Mouse (Mus musculus) G1E (cell line): Measurements from ENCODE around the gene BC051019. TPM values are rescaled to one million over a fixed set of nuclear protein-coding genes. Genes with fewer than 3 reads are reported as not detected.

Experiments
- ATAC-seq: 2 replicates; pipeline ENCODE4 v1.8.0; 2016; ENCODE audit warnings: mild to moderate bottlenecking; ENCODE audit not compliant: insufficient number of reproducible peaks, poor library complexity, low FRiP score, severe bottlenecking; ENCODE audit errors: extremely low read depth
- DNase-seq: peaks from one replicate; pipeline ENCODE4 v3.0.0; 2012; ENCODE audit warnings: low spot score
- H3K27me3 ChIP-seq: 2 replicates; pipeline ENCODE4 v1.6.1; 2012; ENCODE audit warnings: mild to moderate bottlenecking, low read length, inconsistent platforms; ENCODE audit not compliant: insufficient read depth
- H3K36me3 ChIP-seq: replicated peaks from 2 replicates; pipeline ENCODE3; 2012; ENCODE audit warnings: mild to moderate bottlenecking, inconsistent platforms
- H3K4me1 ChIP-seq: 2 replicates; pipeline ENCODE4 v1.6.1; 2012; ENCODE audit warnings: low read depth, low read length, inconsistent platforms, mixed read lengths; ENCODE audit not compliant: insufficient read depth
- H3K4me3 ChIP-seq: 2 replicates; pipeline ENCODE4 v1.5.1; 2012; ENCODE audit warnings: low read depth, mild to moderate bottlenecking, inconsistent platforms, low read length, moderate library complexity, mixed read lengths
- H3K9me3 ChIP-seq: replicated peaks from 2 replicates; pipeline ENCODE4 v1.6.1; 2012; ENCODE audit warnings: inconsistent platforms
- CTCF ChIP-seq: IDR thresholded peaks from 2 replicates; pipeline ENCODE4 v1.5.1; 2012; ENCODE audit warnings: low read depth, low read length, inconsistent platforms, mixed read lengths
- GATA1 ChIP-seq: IDR thresholded peaks from 2 replicates; pipeline ENCODE4 v1.6.1; 2012; ENCODE audit warnings: borderline replicate concordance, low read length, inconsistent platforms, mixed read lengths
- GATA2 ChIP-seq: IDR thresholded peaks from 2 replicates; pipeline ENCODE4 v1.6.1; 2012; ENCODE audit warnings: low read depth, low read length, inconsistent platforms, borderline replicate concordance
- POLR2AphosphoS5 ChIP-seq: IDR thresholded peaks from 2 replicates; pipeline ENCODE4 v1.6.1; 2012; ENCODE audit warnings: low read depth, low read length, inconsistent platforms; ENCODE audit not compliant: insufficient replicate concordance
- TAL1 ChIP-seq: conservative IDR thresholded peaks from 2 replicates; pipeline ENCODE4 v1.6.1; 2012; ENCODE audit warnings: low read depth, low read length, inconsistent platforms, mixed read lengths
- polyA plus RNA-seq: library from polyadenylated mRNA; stranded (reverse); fragments of >175 nt; gene quantifications from 2 replicates; pipeline ENCODE4 v1.2.3, GENCODE M21; 2012
- total RNA-seq, 2 experiments: library from RNA; stranded (forward) in 1 of 2; stranded (reverse) in 1 of 2; fragments of 200-1000 nt in 1 of 2; fragments of >200 nt in 1 of 2; fragmentation: Nextera tagmentation in 1 of 2; gene quantifications; 2 replicates each; pipeline ENCODE4 v1.2.3; 2014 to 2017

Gene BC051019
- total and polyA plus RNA-seq, 3 experiments = not detected

DNA sequence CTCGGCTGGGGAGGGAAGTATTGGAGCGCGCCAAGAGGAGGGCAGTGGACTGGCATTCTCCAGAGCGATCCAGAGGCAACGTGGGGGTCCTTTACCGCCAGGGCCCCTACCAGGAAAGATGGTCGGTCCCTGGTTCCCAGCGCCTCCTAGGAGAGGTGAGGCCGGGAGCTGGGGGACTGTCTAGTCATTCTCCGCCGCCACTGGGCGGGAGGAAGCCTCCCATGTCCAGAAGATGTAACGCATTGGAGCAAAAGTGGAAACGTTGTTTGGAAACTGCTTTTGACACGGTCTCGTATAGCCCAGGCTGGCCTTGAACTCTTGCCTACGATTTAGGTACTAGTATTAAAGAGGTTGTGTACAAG, 19.7 kb downstream of the BC051019 start:
- Histone ChIP-seq H3K4me1 (peaks cover 28% of the 10 kb centered on the region), H3K4me3 (peak overlapping the region; percentile 77), H3K9me3 (peaks cover 7% of the 10 kb centered on the region), H3K36me3 (peaks cover 28% of the 10 kb centered on the region), H3K27me3 (peaks cover 13% of the 10 kb centered on the region; the same call in 1 of the 2 replicates)
- peak; percentile 11; the same call in 1 of the 2 replicates for ATAC-seq
- TF ChIP-seq CTCF = no peak
- no peak for TF ChIP-seq GATA2
- no peak for TF ChIP-seq GATA1
- TF ChIP-seq TAL1 = no peak
- no peak for TF ChIP-seq POLR2AphosphoS5
- peak; percentile 11 for DNase-seq

- TF ChIP-seq GATA1 = no peak
- no peak for TF ChIP-seq CTCF
- no peak for TF ChIP-seq GATA2
- no peak for TF ChIP-seq POLR2AphosphoS5
- TF ChIP-seq TAL1 = no peak
- H3K36me3 ChIP-seq = peaks cover 22% of the 10 kb centered on the region
- ATAC-seq (peak; percentile 60; the same call in 1 of the 2 replicates), DNase-seq (peak; percentile 84)
- H3K4me3 ChIP-seq = peak within 1 kb of the TSS; percentile 77
- peaks cover 13% of the 10 kb centered on the region; the same call in 1 of the 2 replicates for H3K27me3 ChIP-seq
- peaks cover 28% of the 10 kb centered on the region for H3K4me1 ChIP-seq
- H3K9me3 ChIP-seq = peaks cover 7% of the 10 kb centered on the region
Observed at GRCm38 (mm10) chr7:109703190-109704015, 20.2 kb downstream of the BC051019 start, which contains the start of the genes St5 and Akip1. Gene St5, minus strand, starts transcription at chr7:109703605. Gene Akip1, plus strand, starts transcription at chr7:109703690.

DNA sequence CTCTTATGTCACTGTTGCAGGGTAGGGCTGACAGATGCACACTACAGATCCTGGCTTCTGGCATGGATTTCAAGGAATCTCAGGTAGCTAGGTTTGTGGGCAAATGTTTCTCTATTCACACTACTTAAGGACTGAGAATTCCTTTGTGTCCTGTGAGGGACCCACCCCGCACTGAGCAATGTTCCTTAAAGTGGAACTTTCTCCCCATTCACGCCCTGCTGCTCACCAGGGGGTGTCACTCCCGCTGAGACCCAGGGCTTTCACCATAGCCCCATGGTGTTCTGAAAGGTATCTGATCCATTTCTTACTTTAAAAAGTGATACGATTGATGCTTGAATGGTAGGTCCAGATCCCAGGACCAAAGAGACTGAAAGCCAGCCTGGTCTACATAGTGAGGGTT, 20.9 kb downstream of the BC051019 start:
- TF ChIP-seq GATA1 (no peak), POLR2AphosphoS5 (no peak), CTCF (no peak), GATA2 (no peak), TAL1 (no peak)
- DNase-seq (no peak), ATAC-seq (no peak)
- Histone ChIP-seq H3K36me3 (peaks cover 15% of the 10 kb centered on the region), H3K4me1 (peaks cover 28% of the 10 kb centered on the region), H3K4me3 (no peak overlapping the region), H3K27me3 (peaks cover 13% of the 10 kb centered on the region; the same call in 1 of the 2 replicates), H3K9me3 (peaks cover 7% of the 10 kb centered on the region)

- ATAC-seq = no peak
- TF ChIP-seq GATA2 (no peak), POLR2AphosphoS5 (no peak)
Observed at GRCm38 (mm10) chr7:109700213-109700612, 23.4 kb downstream of the BC051019 start.

GRCm38 (mm10) chr7:109695339-109695726, 28.3 kb downstream of the BC051019 start:
- Histone ChIP-seq H3K9me3 (no peaks in the 10 kb centered on the region), H3K4me3 (no peak overlapping the region), H3K27me3 (peaks cover 17% of the 10 kb centered on the region), H3K4me1 (no peaks in the 10 kb centered on the region), H3K36me3 (no peaks in the 10 kb centered on the region)
- TF ChIP-seq POLR2AphosphoS5 (no peak), CTCF (no peak), GATA1 (no peak), TAL1 (no peak), GATA2 (no peak)
- no peak for DNase-seq
- ATAC-seq = no peak

More at GRCm38 (mm10) chr7:109700213-109700612, 23.4 kb downstream of the BC051019 start:
- no peak overlapping the region for H3K4me3 ChIP-seq
- no peaks in the 10 kb centered on the region for H3K36me3 ChIP-seq
- peaks cover 7% of the 10 kb centered on the region for H3K9me3 ChIP-seq
- H3K4me1 ChIP-seq = peaks cover 16% of the 10 kb centered on the region
- DNase-seq = no peak
- H3K27me3 ChIP-seq = peaks cover 16% of the 10 kb centered on the region; the same call in 1 of the 2 replicates

- ATAC-seq (no peak), DNase-seq (no peak)
- H3K36me3 ChIP-seq = no peaks in the 10 kb centered on the region
- no peaks in the 10 kb centered on the region for H3K4me1 ChIP-seq
- no peak overlapping the region for H3K4me3 ChIP-seq
- TF ChIP-seq TAL1 = no peak
- no peak for TF ChIP-seq GATA2
- TF ChIP-seq POLR2AphosphoS5 = no peak
- TF ChIP-seq CTCF = no peak
- no peak for TF ChIP-seq GATA1
- H3K27me3 ChIP-seq = peaks cover 21% of the 10 kb centered on the region
- H3K9me3 ChIP-seq = no peaks in the 10 kb centered on the region
Observed at GRCm38 (mm10) chr7:109694576-109695338, 28.9 kb downstream of the BC051019 start.
